Mouse (Mus musculus) testis, postnatal 10 days (tissue): ENCODE measurements around the gene Mfsd12.

Experiments used
- DNase-seq: peaks from one replicate; pipeline ENCODE4 v3.0.0; 2021; ENCODE audit warnings: low spot score

Mfsd12 gene

DNA sequence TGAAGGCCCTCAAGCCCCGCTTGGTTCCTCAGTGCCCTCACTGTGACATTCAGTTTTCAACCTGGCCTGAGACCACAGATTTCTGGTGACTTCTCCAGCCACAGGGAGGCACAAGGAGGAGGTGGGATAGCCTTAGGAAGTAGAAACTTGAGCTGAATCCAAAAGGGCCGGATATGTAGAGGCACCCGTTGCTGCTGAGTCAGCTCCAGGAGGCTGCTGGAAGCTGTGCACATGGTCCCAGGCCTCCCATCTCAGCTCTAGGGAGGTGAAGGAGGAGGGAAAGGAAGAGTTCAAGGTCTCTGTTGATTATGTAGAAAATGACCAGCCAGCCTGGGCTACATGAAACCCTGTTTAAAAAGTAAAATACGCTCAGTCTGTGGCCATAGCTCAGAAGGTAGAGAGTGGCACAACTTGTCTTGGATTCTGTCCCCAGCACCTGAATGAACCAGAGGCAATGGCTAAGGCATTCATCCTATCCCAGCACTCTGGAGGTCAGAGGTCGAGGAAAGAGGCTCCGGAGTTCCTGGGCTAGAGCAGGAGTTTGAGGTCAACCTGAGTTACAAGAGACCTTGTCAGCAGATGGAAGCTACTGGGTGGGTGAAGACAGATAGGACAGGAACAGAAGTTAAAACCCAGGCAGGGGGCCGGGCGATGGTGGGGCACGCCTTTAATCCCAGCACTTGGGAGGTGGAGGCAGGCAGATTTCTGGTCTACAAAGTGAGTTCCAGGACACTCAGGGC lies 2.4 kb upstream of the Mfsd12 start:
- DNase-seq, result no peak

DNA sequence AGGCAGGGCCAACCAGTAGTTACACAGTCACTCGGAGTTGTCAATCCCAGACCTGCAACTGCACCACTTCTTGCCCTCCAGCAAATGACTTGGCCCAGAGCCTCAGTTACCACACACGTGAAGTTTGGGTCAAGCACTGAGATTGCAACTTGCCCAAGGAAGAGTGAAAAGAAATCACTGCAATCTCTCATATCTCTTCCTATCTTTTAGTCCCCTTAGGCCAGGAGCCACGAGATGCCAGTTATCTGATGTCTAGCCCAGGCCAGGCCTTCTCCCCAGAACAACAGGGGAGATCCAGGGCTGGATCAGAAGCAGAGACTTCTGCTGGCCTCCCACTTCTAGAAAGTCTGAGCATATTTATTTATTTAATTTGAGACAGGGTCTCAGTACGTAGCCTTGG lies 1.8 kb upstream of the Mfsd12 start:
- no peak for DNase-seq

DNA sequence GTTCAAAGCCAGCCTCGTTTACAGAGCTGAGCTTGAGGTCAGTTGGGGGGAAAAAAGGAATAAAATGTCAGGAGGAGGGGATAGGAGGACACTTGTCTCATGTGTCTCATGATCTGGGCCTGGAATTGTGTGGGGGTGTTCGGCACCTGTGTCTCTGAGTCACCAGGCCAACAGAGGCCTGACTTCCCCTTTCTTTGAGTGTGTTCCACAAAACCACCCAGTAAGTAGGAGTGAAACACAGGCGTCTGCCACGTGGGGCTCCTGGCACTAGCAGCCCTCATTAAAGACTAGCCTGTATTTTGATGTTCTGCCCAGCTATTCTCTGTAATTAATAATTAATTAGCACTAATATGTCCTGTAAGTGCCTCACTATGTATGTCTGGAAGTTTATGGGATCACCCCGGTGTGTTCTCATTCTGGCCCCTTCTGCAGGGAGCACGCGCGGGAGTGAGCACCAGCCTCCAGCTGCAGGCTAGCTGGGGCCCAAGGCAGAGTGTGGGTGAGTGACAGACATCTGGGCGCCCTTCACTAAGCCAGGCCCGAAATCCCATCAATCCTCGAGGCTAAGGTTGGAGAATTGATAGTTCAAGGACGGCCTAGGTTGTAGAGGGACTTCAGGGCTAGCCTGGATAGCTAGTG lies 820 bp upstream of the Mfsd12 start:
- DNase-seq, result no peak

DNA sequence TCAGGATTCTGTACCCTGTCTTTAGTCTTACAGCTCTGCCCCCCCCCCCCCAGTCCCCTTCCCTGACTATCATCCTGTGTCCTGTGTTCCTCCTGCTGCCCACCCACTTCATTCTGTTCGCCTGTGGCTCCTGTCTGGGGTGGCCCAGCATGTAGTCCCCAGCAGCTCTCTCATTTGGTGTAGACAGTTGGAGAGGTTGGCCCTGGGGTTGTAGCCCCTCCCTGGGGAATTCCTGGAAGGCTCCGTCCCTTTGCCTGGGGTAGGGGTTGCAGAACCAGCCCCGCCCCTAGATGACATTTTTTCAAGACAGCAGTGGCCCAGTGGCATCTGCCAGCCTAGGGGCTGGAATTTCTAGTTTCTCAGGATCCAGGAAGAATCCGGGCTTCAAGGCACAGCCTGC lies 918 bp downstream of the Mfsd12 start:
- DNase-seq, result no peak

DNA sequence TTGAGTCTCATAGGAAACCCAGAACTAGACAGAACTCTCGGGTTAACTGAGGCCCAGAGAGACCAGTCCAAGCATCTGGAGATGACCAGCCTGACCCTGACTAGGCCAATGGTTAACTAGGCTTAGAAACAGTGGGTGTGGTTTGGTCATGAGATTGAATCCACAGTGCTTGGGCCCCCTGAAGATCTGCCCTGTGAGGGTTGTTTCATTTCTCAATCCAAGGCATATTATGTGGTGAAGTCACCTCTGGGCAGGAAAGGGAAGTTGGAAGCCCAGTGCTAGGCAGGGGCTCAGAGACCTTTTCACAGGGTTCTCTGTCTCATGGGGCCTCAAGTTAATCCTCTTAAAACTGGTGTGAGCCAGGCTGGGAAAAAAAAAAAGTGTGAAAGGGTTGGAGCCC lies 1.6 kb downstream of the Mfsd12 start:
- DNase-seq, result no peak

DNA sequence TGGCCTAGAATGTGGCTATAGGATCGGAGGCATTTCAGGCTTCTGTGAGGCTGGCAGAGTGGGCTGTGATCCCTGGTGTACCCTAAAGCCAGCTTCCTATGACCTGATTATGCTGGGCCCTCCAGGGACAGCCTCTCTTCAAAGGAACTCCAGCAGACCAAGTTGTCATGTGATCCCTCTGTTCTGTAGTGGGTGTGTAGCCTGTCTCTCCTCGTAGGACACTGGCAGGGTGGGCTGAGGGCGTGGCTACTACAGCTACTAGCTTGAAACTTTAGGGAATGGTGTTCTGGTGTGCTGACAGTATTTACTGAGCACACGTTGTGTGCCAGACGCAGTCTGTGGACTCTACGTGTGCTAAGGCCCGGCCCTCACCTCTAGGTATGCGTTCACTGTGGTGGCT lies 3.4 kb downstream of the Mfsd12 start:
- no peak for DNase-seq

DNA sequence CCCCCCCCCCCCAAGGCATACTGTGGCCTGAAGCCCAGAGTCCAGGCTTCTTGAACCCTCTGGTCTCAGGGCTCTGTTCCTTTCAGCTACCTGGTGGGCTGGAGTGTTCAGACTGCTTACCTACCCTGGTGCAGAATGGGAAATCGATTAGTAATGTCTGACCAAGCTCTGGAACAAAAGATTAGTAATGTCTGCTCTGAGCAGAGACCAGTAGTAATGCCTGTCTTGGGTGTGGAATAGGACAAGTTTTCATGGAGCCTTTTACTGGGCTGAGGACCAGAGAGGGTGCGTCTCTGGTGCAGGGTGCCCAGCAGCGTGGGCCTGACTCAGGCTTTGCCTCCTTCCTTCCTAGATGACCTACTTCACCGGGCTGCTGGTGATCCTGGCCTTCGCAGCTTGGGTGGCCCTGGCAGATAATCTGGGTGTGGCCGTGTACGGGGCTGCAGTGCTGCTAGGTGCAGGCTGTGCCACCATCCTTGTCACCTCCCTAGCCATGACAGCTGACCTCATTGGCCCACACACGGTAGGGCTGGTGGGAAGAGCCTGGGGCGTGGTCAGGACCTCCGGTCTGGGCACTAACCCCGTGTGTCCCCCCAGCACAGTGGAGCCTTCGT lies 5.2 kb downstream of the Mfsd12 start:
- no peak for DNase-seq

DNA sequence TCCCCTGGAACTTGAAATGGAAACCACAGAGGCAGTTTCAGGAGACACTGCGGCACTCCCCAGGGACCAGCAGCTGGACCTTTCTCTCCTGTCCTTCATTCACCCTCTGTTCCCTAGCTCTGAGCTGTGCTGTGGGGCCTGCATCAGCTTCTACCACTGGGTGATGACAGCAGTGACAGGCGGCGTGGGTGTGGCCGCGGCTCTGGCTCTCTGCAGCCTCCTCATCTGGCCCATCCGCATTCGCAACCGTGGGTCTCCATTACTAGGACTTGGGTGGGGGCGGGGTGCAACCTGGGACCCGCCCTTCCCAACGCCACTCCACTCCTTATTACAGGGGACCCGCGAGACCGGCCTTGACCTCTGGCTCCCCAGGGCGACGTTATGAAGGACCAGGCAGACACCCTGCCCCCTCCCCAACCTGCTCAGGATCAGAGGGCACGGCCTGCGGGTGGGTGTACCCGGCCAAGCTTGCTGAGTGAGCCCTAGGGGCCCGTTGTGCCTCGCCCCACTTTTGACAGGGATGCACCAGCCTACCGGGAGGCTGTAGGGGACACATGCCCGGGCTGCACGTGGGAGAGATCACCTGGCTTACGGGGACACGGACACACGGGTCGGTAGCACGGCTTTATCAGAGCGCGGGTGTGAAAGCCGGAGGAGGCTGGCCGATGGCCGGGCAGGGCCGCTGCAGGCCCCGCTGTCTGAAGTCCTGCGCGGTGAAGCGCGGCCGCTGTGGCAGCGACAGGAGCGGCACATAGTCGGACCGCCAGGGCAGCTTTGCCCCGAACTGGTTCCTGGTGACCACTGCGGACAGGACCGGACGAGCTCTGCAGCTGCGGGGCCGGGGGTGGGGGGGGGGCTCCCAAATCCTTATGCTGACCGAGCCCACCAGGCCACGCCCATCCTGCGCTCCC lies 6.4 kb downstream of the Mfsd12 start:
- peak; percentile 58 for DNase-seq

DNA sequence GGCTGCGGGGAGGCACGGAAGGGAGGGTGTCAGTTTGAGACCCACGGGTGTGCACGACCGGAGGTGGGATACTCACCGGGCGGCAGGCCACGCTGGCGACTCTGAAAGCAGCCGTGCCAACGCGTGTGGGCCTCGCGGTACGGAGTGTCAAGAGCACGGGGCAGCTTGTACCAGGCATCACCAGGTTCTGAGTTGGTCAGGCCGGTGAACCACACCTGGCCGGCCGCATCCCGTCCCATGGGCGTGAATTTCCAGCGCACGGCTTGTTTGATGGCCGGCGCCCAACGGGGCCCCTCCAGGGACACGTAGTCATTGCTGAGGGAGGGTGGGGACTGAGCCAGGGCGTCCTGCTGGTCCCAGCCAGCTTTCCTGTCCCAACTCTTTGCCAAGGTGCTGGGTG lies 7.4 kb downstream of the Mfsd12 start:
- DNase-seq, result peak; percentile 63

DNA sequence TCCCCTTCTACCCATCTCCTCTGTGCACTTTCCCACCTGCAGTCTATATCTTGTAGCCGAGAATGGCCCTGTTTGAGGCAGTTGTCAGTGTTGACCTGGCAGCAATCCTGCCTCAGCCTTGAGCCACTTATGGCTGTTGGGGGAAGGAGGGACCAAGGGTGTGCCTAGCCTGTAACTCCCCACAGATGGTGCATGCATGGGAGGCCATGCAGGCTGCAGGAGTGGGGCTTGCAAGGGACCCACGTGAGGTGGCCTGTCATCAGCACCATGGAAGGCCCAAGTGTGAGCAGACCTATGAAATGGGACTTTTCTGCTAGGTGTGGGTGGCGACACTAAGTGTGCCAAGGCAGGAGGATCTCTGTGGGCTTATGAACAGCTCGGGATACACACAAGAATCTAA lies 7.8 kb downstream of the Mfsd12 start:
- DNase-seq, result no peak

DNA sequence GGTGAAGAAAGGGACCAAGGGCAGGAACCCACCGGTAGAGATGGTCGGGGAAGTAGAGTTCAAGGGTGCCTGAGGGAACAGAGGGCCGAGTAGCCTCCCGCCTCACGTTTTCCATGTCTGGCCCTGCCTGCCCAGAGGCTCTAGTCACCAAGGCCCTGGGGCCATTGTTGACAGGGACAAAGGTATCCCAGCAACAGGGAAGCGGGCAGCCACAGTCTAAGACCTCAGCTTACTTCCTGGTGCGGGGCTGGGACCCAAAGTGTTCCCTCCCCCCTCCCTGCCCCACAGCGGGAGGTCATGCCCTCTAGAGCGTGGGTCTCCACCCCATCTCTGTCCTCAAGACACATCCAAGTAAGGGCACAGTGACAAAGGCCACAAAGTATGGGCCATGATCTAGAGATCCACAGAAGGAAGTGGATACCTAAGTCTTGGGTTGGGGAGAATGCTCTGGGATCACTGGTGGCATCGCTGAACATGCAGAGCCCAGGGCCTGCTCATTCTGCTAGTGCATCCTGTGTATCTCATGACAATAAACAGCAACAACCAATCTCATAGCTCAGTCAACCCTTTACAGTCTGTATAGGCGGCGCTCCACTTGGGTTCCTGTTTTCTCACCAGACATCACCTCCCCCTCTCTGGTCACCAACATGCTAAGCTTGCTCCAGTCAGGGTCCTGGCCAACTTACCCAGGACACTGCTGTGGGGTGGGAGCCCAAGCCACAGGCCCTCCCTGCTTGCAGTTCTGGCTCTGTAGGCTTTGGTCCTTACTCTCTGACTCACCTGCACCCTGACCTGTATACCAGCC lies 8.6 kb downstream of the Mfsd12 start, which contains the start of gene 4930404N11Rik:
TSS of gene 4930404N11Rik (minus strand) at position 145 of the 805 bp plus-strand sequence.
- DNase-seq, result no peak

DNA sequence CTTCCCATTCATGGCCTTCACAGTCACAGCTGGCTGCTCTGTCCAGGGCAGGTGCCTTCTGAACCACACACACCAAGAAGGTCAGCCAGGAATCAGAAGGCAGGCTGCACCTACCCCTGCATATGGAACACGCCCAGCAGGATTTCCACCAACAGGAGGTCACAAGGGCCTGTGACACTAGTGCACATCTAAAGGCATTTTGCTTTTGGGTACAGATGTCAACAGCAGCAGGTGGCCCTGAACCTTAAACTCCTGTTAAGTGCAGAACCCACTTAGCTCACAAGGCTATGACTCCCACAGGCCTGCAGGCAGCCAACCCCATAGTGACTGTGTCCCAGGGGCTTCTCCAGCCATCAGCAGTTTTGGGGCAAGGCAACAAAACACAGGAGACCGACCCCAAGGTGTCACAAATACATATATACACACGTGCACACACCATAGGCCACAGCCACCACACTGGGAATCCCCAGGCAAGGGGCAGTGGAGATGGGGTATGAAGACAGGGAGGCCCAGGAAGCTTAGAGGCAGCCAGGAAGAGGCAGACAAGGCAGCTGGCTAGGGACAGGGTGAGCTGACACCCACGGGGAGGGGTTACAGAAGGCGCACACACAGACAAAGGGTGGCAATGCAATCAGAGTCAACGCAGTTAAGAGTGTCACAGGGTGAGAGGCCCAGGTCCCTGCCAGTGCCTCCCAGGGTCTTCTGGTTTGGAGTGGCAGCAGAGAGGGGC lies 9.4 kb downstream of the Mfsd12 start:
- no peak for DNase-seq

DNA sequence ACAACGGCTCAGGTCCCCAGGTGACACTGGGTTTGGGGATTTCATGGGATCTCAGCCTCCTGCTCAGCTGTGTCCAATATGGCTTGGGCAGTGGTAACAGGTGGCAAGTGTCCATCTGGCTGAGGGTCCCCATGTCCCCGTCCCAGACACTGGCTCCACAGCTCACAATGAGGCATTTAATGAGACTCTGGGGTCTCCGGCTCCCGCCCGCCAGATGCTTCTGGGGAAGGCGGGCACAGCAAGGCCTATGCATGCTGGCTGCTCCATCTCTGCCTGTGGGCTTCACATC lies 9.9 kb downstream of the Mfsd12 start:
- DNase-seq, result no peak

DNA sequence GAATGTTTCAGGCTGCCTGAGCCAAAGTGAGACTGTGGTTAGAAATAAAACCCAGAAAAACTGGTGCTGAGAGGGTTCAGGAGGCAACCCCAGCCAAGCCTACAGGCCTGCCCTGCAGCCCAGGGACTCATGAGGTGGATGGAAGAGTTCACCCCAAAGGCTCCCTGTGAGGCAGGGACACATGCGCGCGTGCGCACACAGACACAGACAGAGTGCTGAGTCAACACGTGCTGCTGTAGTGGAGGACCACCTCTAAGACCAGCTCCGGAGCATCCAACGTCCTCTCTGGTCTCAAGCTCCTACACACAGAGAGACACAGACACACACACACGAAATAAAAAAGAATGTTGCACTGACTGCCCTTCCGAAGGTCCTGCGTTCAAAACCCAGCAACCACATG lies 18.0 kb downstream of the Mfsd12 start:
- no peak for DNase-seq

DNA sequence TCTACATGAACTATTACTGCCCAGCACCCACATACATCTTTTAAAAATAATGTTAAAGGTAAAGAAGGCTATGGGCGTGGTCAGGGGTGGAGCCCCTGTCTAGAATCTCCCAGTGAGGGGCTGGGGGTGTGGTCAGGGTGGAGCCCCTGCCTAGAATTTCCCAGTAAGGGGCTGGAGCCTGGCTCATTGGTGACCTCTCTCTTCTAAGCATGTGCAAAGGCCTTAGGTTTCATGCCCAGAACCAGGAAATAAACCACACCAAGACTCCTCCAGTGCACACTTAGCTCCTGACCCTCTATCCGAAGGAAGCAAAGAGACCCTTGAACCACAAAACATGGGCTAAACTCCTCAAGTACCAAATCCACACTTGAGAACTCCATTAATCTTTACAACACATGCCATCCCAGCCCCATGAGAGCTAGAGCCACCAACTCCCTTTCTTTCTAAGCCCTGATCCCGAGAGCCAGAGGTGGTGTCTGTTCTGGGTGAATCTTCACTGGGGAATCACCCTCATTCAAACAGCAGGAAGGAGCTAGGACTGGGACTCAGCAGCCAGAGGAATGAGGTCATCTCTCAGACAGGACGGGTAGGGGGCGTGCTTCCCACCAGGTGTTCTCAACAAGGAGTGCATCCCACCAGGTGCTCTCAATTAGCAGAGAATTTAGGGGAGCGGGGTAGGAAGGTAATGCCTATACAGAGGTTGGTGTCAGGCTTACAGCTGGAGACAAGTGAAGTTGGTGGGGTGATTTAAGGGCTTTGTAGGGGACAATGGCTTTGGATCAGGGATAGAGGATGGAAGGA lies 19.5 kb downstream of the Mfsd12 start:
- DNase-seq, result no peak

DNA sequence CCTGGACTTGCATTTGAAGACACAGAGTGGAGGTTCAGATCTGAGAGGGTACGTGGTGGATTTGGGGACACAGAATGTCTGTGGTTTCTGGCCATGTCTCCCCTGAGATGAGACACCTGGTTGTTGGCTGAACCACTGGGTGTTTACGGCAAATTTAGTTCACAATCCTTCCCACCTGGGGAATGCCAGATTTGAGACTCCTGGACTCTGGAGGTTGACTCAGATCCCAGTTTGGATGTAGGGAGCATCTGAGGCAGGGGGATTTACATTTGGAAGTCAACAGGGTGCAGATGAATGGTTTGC lies 20.0 kb downstream of the Mfsd12 start:
- no peak for DNase-seq

DNA sequence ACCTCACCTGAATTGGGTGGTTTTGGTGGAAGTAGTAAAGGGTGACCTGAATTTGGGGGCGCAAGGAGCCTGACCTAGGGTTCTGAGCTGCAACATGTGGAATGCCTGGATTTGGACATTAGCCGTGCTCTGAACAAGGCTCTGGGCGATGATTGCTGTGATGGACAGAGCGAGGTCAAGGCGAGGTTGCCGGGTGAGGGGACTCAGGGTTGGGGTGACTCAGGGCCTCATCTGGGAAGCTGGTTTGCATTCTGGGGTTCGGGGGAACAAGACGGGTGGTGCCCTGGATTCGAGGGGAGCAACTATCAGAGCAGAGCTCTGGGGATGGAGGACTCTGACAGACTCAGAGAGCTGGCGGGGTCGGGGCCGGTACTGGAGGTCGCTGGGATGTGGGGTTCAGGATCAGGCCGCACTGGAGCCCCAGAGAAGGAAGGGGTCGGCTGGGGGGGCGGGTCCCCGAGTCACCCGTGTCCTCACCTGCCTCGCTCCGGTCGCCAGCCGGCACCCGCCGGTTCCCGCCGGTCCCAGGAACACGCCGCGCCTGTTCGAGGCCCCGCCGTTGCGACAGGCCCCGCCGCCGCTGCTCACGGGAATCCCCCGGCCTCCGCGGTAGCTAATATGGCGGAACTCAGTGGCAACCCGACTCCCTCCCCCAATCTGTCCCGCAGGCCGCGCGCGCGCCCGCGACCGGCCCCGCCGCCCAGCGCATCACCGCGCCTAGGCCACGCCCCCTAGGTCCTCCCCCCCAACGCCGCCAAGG lies 20.7 kb downstream of the Mfsd12 start, which contains the start of gene Fzr1:
TSS of gene Fzr1 (minus strand) at position 724 of the 760 bp plus-strand sequence.
- DNase-seq, result no peak

DNA sequence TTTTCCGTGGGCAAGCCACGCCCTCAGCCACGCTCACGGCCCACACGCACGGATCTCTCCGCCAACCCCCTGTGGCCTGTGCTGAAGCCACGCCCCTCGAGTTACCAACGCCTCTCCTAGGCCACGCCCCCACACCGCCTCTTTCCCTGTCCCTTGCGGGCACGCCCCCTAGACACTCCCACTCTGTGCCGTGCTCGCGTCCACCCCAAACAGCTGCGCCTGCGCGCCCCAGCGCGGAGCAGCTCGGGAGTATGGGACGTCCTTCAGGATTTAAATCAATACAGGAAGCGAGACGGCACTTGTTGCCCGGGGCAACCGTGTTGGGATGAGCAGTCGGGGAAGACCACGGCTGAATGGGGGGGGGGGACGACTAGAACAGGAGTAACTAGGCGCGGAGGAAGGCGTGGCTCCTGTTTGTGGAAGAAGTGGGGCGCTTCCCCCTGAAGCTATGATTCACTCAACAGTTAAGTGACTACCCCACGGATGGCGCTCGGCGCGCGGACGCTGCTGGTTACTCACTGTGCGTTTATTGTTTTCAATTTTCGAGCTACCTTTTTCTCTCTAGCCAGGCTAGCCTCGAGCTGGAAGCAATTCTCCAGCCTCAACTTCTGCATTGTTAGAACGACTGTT lies 21.4 kb downstream of the Mfsd12 start:
- DNase-seq, result peak; percentile 100

DNA sequence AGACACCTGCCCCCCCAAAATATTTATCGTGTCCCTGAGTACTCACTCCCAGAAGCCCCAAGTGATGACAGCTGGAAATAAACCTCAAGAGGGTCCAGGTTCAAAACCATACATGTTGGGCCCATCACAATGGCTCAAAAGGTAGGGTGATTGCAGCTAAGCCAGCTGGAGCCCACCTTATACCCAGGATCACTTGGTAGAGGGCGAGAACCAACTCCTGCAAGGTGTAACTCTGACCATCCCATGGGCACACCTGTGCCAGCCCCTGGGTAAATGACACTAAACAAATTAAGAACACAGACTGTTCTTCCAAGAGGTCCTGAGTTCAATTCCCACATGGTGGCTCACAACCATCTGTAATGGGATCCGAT lies 21.9 kb downstream of the Mfsd12 start:
- DNase-seq, result no peak
